Mouse (Mus musculus) midbrain, embryonic 15.5 days (tissue): ENCODE measurements around the gene Ppcdc. TPM values are rescaled to one million over a fixed set of nuclear protein-coding genes. Genes with fewer than 3 reads are reported as not detected.

Source experiments
- ATAC-seq: fragments of 200-750 bp; cut with Nextera tagmentation; replicated peaks from 2 replicates; pipeline ENCODE4 v1.8.0; 2017; ENCODE audit warnings: moderate TSS enrichment
- H3K27ac ChIP-seq: fragments of 300-500 bp; sonication (generic); 2 replicates; pipeline ENCODE4 v1.5.1; 2015; ENCODE audit warnings: mild to moderate bottlenecking, inconsistent platforms
- H3K27me3 ChIP-seq: fragments of 300-500 bp; sonication (generic); replicated peaks from 2 replicates; pipeline ENCODE4 v1.6.1; 2015; ENCODE audit warnings: inconsistent platforms
- H3K36me3 ChIP-seq: fragments of 300-500 bp; sonication (generic); replicated peaks from 2 replicates; pipeline ENCODE4 v1.6.1; 2015; ENCODE audit warnings: inconsistent platforms
- H3K4me1 ChIP-seq: fragments of 300-500 bp; sonication (generic); 2 replicates; pipeline ENCODE4 v1.6.1; 2015; ENCODE audit warnings: inconsistent platforms
- H3K4me2 ChIP-seq: fragments of 300-500 bp; sonication (generic); 2 replicates; pipeline ENCODE4 v1.6.1; 2015; ENCODE audit warnings: inconsistent platforms, mild to moderate bottlenecking, moderate library complexity
- H3K4me3 ChIP-seq: fragments of 300-500 bp; sonication (generic); 2 replicates; pipeline ENCODE4 v1.5.1; 2015; ENCODE audit warnings: mild to moderate bottlenecking, inconsistent platforms
- H3K9ac ChIP-seq: fragments of 300-500 bp; sonication (generic); 2 replicates; pipeline ENCODE4 v1.6.1; 2015; ENCODE audit warnings: mild to moderate bottlenecking, inconsistent platforms
- H3K9me3 ChIP-seq: fragments of 300-500 bp; sonication (generic); 2 replicates; pipeline ENCODE4 v1.6.1; 2016; ENCODE audit warnings: inconsistent platforms
- WGBS: fragments of 180-500 bp; shearing (Covaris S2); methylation state at CpG from one replicate; pipeline ENCODE4 v1.1.7; 2015; ENCODE audit warnings: mixed read lengths; 5-methylcytosine and 5-hydroxymethylcytosine counted together
- polyA plus RNA-seq: library from polyadenylated mRNA; unstranded; fragments of >200 nt; fragmentation: Nextera tagmentation; extraction: Ambion mirVana; gene quantifications from 2 replicates; pipeline ENCODE4 v1.2.1, GENCODE M21; 2015

The Ppcdc gene
- polyA plus RNA-seq, 1 experiment from 2014 or later, result 28.0 TPM

- no peak overlapping the region for H3K9ac ChIP-seq
- WGBS, result 95% methylated on average over 5 of the region's 5 CpGs
- H3K4me2 ChIP-seq, result no peak overlapping the region
Measured at GRCm38 (mm10) chr9:57340361-57340760, 99.6 kb downstream of the Ppcdc start.

GRCm38 (mm10) chr9:57339577-57340210 lies 100.2 kb downstream of the Ppcdc start:
- 80% methylated on average over 5 of the region's 5 CpGs for whole genome bisulfite sequencing

More at GRCm38 (mm10) chr9:57340361-57340760, 99.6 kb downstream of the Ppcdc start:
- no peaks in the 10 kb centered on the region for H3K36me3 ChIP-seq
- no peak for ATAC-seq
- no peaks in the 10 kb centered on the region for H3K9me3 ChIP-seq
- no peaks in the 10 kb centered on the region for H3K4me1 ChIP-seq
- no peak overlapping the region for H3K27ac ChIP-seq
- H3K4me3 ChIP-seq, result no peak overlapping the region
- H3K27me3 ChIP-seq, result no peaks in the 10 kb centered on the region

GRCm38 (mm10) chr9:57338706-57339105 lies 101.2 kb downstream of the Ppcdc start:
- Histone ChIP-seq H3K9ac (no peak overlapping the region), H3K9me3 (no peaks in the 10 kb centered on the region), H3K4me2 (no peak overlapping the region), H3K27me3 (no peaks in the 10 kb centered on the region), H3K4me1 (no peaks in the 10 kb centered on the region), H3K36me3 (no peaks in the 10 kb centered on the region), H3K4me3 (no peak overlapping the region), H3K27ac (no peak overlapping the region)
- no peak for ATAC-seq
- 73% methylated on average over 1 of the region's 1 CpGs for WGBS

More at GRCm38 (mm10) chr9:57339577-57340210, 100.2 kb downstream of the Ppcdc start:
- Histone ChIP-seq H3K4me1 (no peaks in the 10 kb centered on the region), H3K27me3 (no peaks in the 10 kb centered on the region), H3K9ac (no peak overlapping the region), H3K4me2 (no peak overlapping the region), H3K9me3 (no peaks in the 10 kb centered on the region), H3K36me3 (no peaks in the 10 kb centered on the region), H3K27ac (no peak overlapping the region), H3K4me3 (no peak overlapping the region)
- ATAC-seq, result no peak

Other genes starting within 250 kb of the Ppcdc start
- gene Trcg1, start 203.6 kb downstream of the Ppcdc start, polyA plus RNA-seq, result not detected in 2 replicates
- gene 1700017B05Rik, start 177.5 kb downstream of the Ppcdc start, polyA plus RNA-seq, result 4.0 and 4.4 TPM in 2 replicates
- gene Scamp5, start 27.9 kb upstream of the Ppcdc start, polyA plus RNA-seq, result 153 and 155 TPM in 2 replicates
- 29.4 TPM in 2 replicates for gene Rpp25, start 63.9 kb upstream of the Ppcdc start, polyA plus RNA-seq
- gene Cox5a, start 81.2 kb upstream of the Ppcdc start, polyA plus RNA-seq, result 715 and 767 TPM in 2 replicates
- gene Fam219b, start 97.4 kb upstream of the Ppcdc start, polyA plus RNA-seq, result 27.7 and 28.2 TPM in 2 replicates
- 81.2 and 82.9 TPM in 2 replicates for gene Mpi, start 112.6 kb upstream of the Ppcdc start, polyA plus RNA-seq
- 49.6 and 50.6 TPM in 2 replicates for gene Scamp2, start 120.8 kb upstream of the Ppcdc start, polyA plus RNA-seq
- gene Ulk3, start 149.3 kb upstream of the Ppcdc start, polyA plus RNA-seq, result 35.4 and 39.0 TPM in 2 replicates
- gene Cplx3, start 166.2 kb upstream of the Ppcdc start, polyA plus RNA-seq, result 0.63 and 1.5 TPM in 2 replicates
- gene Lman1l, start 180.7 kb upstream of the Ppcdc start, polyA plus RNA-seq, result not detected in 2 replicates
- gene Csk, start 213.5 kb upstream of the Ppcdc start, polyA plus RNA-seq, result 36.8 and 39.9 TPM in 2 replicates
- gene Cyp1a2, start 243.6 kb upstream of the Ppcdc start, polyA plus RNA-seq, result not detected in 2 replicates
- 0.17 TPM in 1 of 2 replicates, not detected in the other for gene Cyp1a1, start 247.8 kb upstream of the Ppcdc start, polyA plus RNA-seq